Mouse (Mus musculus) lung, postnatal 0 days (tissue): ENCODE data around the gene Agpat3. TPM values are rescaled to one million over a fixed set of nuclear protein-coding genes. Genes with fewer than 3 reads are reported as not detected.
A peak's percentile ranks its signal among the peaks of the same experiment; 100 is the strongest.

Source experiments
- ATAC-seq: fragments of 200-750 bp; cut with Nextera tagmentation; 2 replicates; pipeline ENCODE4 v1.8.0; 2017; ENCODE audit warnings: moderate library complexity
- DNase-seq: peaks from one replicate; pipeline ENCODE4 v3.0.0-alpha.2; 2016; ENCODE audit warnings: low spot score
- H3K27ac ChIP-seq: fragments of 300-500 bp; sonication (generic); 2 replicates; pipeline ENCODE4 v1.5.1; 2014; ENCODE audit warnings: antibody characterized with exemption, mild to moderate bottlenecking, low read length, mixed read lengths
- H3K27me3 ChIP-seq: fragments of 300-500 bp; sonication (generic); replicated peaks from 2 replicates; pipeline ENCODE4 v1.6.1; 2014; ENCODE audit warnings: low read length, mixed read lengths; ENCODE audit not compliant: insufficient read depth
- H3K36me3 ChIP-seq: fragments of 300-500 bp; sonication (generic); 2 replicates; pipeline ENCODE4 v1.6.1; 2014; ENCODE audit warnings: low read length, mixed read lengths; ENCODE audit not compliant: insufficient read depth
- H3K4me1 ChIP-seq: fragments of 300-500 bp; sonication (generic); 2 replicates; pipeline ENCODE4 v1.6.1; 2014; ENCODE audit warnings: antibody characterized with exemption, low read depth, low read length, mixed read lengths; ENCODE audit not compliant: insufficient read depth
- H3K4me2 ChIP-seq: fragments of 300-500 bp; sonication (generic); replicated peaks from 2 replicates; pipeline ENCODE4 v1.6.1; 2014; ENCODE audit warnings: low read depth, mild to moderate bottlenecking, low read length, moderate library complexity, mixed read lengths
- H3K4me3 ChIP-seq: fragments of 300-500 bp; sonication (generic); 2 replicates; pipeline ENCODE4 v1.5.1; 2014; ENCODE audit warnings: low read depth, low read length
- H3K9ac ChIP-seq: fragments of 300-500 bp; sonication (generic); replicated peaks from 2 replicates; pipeline ENCODE4 v1.6.1; 2014; ENCODE audit warnings: low read depth, mild to moderate bottlenecking
- H3K9me3 ChIP-seq: fragments of 300-500 bp; sonication (generic); 2 replicates; pipeline ENCODE4 v1.6.1; 2016; ENCODE audit warnings: low read length, mixed read lengths
- CTCF ChIP-seq: IDR thresholded peaks from 2 replicates; pipeline ENCODE4 v1.5.1; 2016; ENCODE audit warnings: antibody characterized with exemption, mild to moderate bottlenecking
- EP300 ChIP-seq: IDR thresholded peaks from 2 replicates; pipeline ENCODE4 v1.6.1; 2016; ENCODE audit warnings: antibody characterized with exemption, mild to moderate bottlenecking, control low read depth
- WGBS: fragments of 180-500 bp; shearing (Covaris S2); extraction: QIAGEN DNeasy Blood & Tissue Kit; methylation state at CpG from one replicate; pipeline ENCODE4 v1.1.7; 2014; 5-methylcytosine and 5-hydroxymethylcytosine counted together
- polyA plus RNA-seq: library from polyadenylated mRNA; unstranded; fragments of >200 nt; fragmentation: Nextera tagmentation; extraction: Ambion mirVana; gene quantifications from 2 replicates; pipeline ENCODE4 v1.2.1, GENCODE M21; 2015

Agpat3 gene
- polyA plus RNA-seq, 1 experiment from 2014 or later: 129 TPM

DNA sequence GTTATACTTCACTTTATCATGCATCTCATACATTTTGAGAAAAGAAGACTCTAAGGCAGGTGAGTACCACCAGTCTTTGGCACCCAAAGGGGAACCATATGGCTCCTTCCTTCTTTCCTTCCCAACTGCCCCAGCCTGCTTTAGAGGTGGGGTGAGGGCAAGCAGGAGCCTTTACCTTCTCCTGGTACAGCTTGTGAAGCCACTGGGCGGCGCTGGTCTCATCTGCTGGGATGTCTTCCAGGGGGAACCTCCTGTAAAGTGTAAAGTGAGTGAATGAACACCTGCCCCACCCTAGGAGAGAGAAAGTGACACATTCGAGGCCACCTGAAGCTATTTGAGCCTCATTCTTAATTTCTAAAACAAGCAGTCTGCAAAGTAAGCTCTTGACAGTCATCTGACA, 74.5 kb downstream of the Agpat3 start:
- H3K4me1 ChIP-seq: no peaks in the 10 kb centered on the region
- H3K4me3 ChIP-seq: no peak overlapping the region
- no peak overlapping the region for H3K27ac ChIP-seq
- no peak for DNase-seq
- WGBS: 60% methylated on average over 3 of the region's 3 CpGs
- no peak overlapping the region for H3K4me2 ChIP-seq
- H3K9ac ChIP-seq: no peak overlapping the region
- no peaks in the 10 kb centered on the region for H3K9me3 ChIP-seq
- no peak for ATAC-seq
- H3K27me3 ChIP-seq: no peaks in the 10 kb centered on the region
- H3K36me3 ChIP-seq: peaks cover 27% of the 10 kb centered on the region; the same call in 1 of the 2 replicates
- TF ChIP-seq EP300 (no peak), CTCF (no peak)

DNA sequence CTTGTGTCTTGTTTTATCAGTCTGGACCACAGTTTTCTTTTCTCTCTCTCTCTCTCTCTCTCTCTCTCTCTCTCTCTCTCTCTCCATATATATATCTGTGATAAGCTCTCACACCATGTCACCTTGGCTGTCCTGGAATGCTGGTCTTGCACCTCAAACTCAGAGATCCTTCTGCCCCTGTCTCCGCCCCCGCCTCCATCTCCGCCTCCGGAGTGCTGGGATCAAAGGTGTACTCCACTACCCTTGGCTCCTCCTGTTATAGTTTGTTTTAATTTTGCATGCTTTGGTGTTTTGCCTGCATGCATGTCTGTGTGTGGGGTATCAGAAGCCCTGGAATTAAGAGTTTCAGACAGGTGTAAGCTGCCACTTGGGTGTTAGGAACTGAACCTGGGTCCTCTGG, 76.0 kb downstream of the Agpat3 start:
- H3K4me2 ChIP-seq: no peak overlapping the region
- WGBS: 81% methylated on average over 4 of the region's 4 CpGs

DNA sequence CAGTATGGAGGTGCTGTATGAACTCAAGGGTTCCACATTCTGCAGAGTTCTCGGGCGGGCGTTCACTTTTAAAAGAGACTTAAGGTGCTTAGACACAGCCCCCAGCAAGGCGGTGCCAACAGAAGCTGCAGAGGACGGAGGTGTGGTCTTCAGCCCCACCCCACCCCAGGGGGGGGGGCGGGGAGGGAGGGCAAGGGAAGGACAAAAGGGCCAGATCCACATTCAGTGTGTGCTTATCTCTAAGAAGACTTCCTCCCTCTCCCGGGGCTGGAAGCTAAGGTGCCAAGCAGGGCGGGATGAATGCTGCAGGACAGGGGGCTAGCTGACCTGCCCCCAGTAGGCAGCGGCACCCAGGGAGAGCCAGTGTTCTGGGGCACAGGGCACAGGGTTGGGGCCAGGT, 79.4 kb downstream of the Agpat3 start:
- DNase-seq (no peak), ATAC-seq (peak; percentile 66)
- Histone ChIP-seq H3K9me3 (no peaks in the 10 kb centered on the region), H3K4me2 (no peak overlapping the region), H3K27ac (no peak overlapping the region), H3K4me1 (no peaks in the 10 kb centered on the region), H3K36me3 (peaks cover 19% of the 10 kb centered on the region; the same call in 1 of the 2 replicates), H3K9ac (no peak overlapping the region), H3K4me3 (no peak overlapping the region), H3K27me3 (no peaks in the 10 kb centered on the region)
- TF ChIP-seq CTCF: no peak
- WGBS: 33% methylated on average over 7 of the region's 9 CpGs

More for the DNA sequence above, 76.0 kb downstream of the Agpat3 start:
- H3K9me3 ChIP-seq: no peaks in the 10 kb centered on the region
- peaks cover 20% of the 10 kb centered on the region; the same call in 1 of the 2 replicates for H3K36me3 ChIP-seq
- ATAC-seq (no peak), DNase-seq (no peak)
- no peak overlapping the region for H3K27ac ChIP-seq
- no peaks in the 10 kb centered on the region for H3K4me1 ChIP-seq
- TF ChIP-seq EP300 (no peak), CTCF (no peak)
- no peak overlapping the region for H3K4me3 ChIP-seq
- no peaks in the 10 kb centered on the region for H3K27me3 ChIP-seq
- no peak overlapping the region for H3K9ac ChIP-seq

DNA sequence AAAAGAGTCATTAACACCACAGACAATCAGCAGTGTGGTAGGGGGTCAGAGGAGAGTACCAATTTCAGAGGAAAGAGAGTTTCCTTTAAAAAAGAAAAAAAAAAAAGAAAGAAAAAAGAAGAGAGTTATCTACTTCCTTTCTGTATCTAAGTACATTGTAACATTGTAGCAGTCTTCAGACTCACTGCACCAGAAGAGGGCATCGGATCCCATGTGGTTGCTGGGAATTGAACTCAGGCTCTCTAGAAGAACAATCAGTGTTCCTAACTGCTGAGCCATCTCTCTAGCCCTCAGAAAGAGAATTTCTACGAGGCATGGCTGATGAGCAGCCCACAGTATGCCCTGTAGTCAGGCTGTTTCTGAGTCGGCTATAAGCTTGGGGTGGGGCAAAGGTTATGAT, 86.4 kb downstream of the Agpat3 start:
- H3K36me3 ChIP-seq: 0 out of 2 replicates have a peak, but pooled peaks cover 2% of the 10 kb centered on the region
- no peak overlapping the region for H3K4me2 ChIP-seq
- no peak overlapping the region for H3K27ac ChIP-seq
- TF ChIP-seq CTCF (no peak), EP300 (no peak)
- DNase-seq (no peak), ATAC-seq (no peak)
- H3K4me3 ChIP-seq: no peak overlapping the region
- H3K4me1 ChIP-seq: no peaks in the 10 kb centered on the region
- no peaks in the 10 kb centered on the region for H3K9me3 ChIP-seq
- 55% methylated on average over 3 of the region's 3 CpGs for WGBS
- H3K27me3 ChIP-seq: no peaks in the 10 kb centered on the region
- no peak overlapping the region for H3K9ac ChIP-seq

DNA sequence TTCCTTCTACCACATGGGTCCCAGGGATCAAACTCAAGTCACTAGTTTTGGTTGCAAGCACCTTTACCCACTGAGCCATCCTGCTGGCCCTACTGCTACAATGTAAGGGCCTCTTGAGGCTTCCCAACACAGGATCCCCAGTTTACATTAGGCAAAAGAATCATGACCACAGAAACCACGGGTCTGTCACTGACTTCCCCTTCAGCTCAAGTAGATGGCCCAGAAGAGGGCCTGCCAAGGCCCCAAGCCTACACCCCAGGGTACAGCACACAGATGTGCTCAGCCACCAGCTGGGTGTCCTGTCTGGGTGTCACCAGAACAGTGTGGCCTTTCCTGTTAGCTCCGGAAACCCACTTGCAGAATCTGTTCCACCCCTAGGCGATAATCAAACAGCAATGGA, 87.6 kb downstream of the Agpat3 start:
- no peak overlapping the region for H3K4me2 ChIP-seq
- H3K4me3 ChIP-seq: no peak overlapping the region
- ATAC-seq (no peak), DNase-seq (no peak)
- H3K4me1 ChIP-seq: no peaks in the 10 kb centered on the region
- no peak for TF ChIP-seq EP300
- TF ChIP-seq CTCF: no peak
- H3K9ac ChIP-seq: no peak overlapping the region
- WGBS: 57% methylated on average over 3 of the region's 3 CpGs
- H3K36me3 ChIP-seq: no peaks in the 10 kb centered on the region
- no peak overlapping the region for H3K27ac ChIP-seq
- no peaks in the 10 kb centered on the region for H3K27me3 ChIP-seq
- H3K9me3 ChIP-seq: no peaks in the 10 kb centered on the region

DNA sequence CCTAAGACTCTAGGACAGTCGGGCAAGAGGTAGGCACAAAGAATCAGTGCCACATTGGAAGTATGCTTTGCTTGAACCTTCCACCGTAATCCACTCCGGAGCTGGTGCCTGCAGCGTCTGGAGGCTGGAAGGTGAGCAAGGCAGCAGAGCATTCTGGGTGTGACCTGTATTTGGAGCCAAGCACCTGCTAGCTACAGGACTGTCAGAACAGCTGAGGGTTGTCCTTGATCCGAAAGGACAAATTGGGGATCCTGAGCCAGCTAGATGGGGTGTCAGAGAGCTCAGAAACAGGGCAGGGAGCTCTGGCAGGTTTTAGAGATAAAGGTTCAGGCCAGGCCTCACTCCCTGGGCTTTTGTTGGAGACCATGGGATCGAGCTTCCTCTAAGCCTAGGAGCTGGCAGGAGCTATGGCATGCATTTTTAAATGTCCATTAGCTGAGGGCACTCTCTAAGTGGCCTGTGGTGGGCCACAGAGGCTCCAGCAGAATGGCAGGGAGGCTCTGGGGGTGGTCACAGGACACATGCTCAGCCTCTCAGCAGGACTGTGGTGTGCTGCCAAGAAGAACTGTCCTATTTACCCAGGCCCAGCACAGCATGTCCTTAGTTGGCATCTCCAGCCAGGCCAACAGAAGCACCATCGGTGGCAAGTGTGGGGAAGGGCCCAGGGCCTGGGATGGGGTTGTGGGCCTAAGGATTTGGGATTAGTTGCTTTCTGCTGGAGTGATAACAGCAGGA, 91.2 kb downstream of the Agpat3 start:
- Histone ChIP-seq H3K9me3 (no peaks in the 10 kb centered on the region), H3K4me2 (no peak overlapping the region), H3K4me3 (no peak overlapping the region), H3K27ac (no peak overlapping the region), H3K27me3 (no peaks in the 10 kb centered on the region), H3K4me1 (no peaks in the 10 kb centered on the region), H3K36me3 (no peaks in the 10 kb centered on the region), H3K9ac (no peak overlapping the region)
- no peak for TF ChIP-seq EP300
- TF ChIP-seq CTCF: no peak
- DNase-seq (no peak), ATAC-seq (no peak)
- WGBS: 55% methylated on average over 7 of the region's 7 CpGs

DNA sequence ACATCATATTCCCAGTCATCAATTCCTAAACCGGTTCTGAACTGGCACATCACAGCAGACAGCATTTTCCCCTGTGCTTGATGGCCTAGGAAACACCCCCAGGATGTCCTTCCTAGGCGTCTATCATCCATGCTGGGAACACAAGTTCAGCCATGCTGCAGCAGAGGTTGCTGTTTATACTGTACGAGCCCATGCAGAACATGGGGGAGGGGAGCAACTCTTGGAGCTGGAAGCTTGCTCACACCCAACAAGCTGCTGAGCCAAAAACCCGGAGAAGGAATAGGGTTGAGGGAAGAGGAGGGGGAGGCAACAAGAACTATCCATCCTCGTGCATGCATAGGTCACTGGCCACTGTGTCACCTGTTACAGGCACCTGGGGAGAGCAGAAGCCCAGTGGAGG, 92.0 kb downstream of the Agpat3 start:
- no peak overlapping the region for H3K27ac ChIP-seq
- WGBS: 7% methylated on average over 5 of the region's 5 CpGs
- H3K9ac ChIP-seq: no peak overlapping the region

More for the DNA sequence above, 92.0 kb downstream of the Agpat3 start:
- Histone ChIP-seq H3K4me3 (no peak overlapping the region), H3K27me3 (no peaks in the 10 kb centered on the region), H3K9me3 (no peaks in the 10 kb centered on the region), H3K36me3 (no peaks in the 10 kb centered on the region), H3K4me1 (no peaks in the 10 kb centered on the region), H3K4me2 (no peak overlapping the region)
- DNase-seq (no peak), ATAC-seq (peak; percentile 36)
- TF ChIP-seq EP300 (no peak), CTCF (no peak)
